Mouse (Mus musculus) intestine, embryonic 16.5 days (tissue): ENCODE results near the gene Muc4. TPM values are rescaled to one million over a fixed set of nuclear protein-coding genes. Genes with fewer than 3 reads are reported as not detected.
A peak's percentile ranks its signal among the peaks of the same experiment; 100 is the strongest.

ENCODE experiments used
- ATAC-seq: fragments of 200-750 bp; cut with Nextera tagmentation; 2 replicates; pipeline ENCODE4 v1.8.0; 2017; ENCODE audit warnings: moderate TSS enrichment, moderate library complexity
- H3K27ac ChIP-seq: fragments of 300-500 bp; sonication (generic); 2 replicates; pipeline ENCODE4 v1.5.1; 2014; ENCODE audit warnings: mild to moderate bottlenecking, low read length
- H3K27me3 ChIP-seq: fragments of 300-500 bp; sonication (generic); replicated peaks from 2 replicates; pipeline ENCODE4 v1.6.1; 2014; ENCODE audit warnings: low read length, control low read depth, mixed read lengths; ENCODE audit not compliant: control insufficient read depth, insufficient read depth
- H3K36me3 ChIP-seq: fragments of 300-500 bp; sonication (generic); 2 replicates; pipeline ENCODE4 v1.6.1; 2014; ENCODE audit warnings: low read length, control low read depth; ENCODE audit not compliant: control insufficient read depth, insufficient read depth
- H3K4me1 ChIP-seq: fragments of 300-500 bp; sonication (generic); 2 replicates; pipeline ENCODE4 v1.6.1; 2014; ENCODE audit warnings: low read length, control low read depth, mixed read lengths; ENCODE audit not compliant: control insufficient read depth, insufficient read depth
- H3K4me2 ChIP-seq: fragments of 300-500 bp; sonication (generic); 2 replicates; pipeline ENCODE4 v1.6.1; 2014; ENCODE audit warnings: low read depth, low read length, control low read depth
- H3K4me3 ChIP-seq: fragments of 300-500 bp; sonication (generic); 2 replicates; pipeline ENCODE4 v1.5.1; 2014; ENCODE audit warnings: mild to moderate bottlenecking, low read length
- H3K9ac ChIP-seq: fragments of 300-500 bp; sonication (generic); 2 replicates; pipeline ENCODE4 v1.6.1; 2014; ENCODE audit warnings: low read depth, low read length
- H3K9me3 ChIP-seq: fragments of 300-500 bp; sonication (generic); 2 replicates; pipeline ENCODE4 v1.6.1; 2016; ENCODE audit warnings: low read length, control low read depth; ENCODE audit not compliant: control insufficient read depth
- WGBS: fragments of 180-500 bp; shearing (Covaris S2); extraction: QIAGEN DNeasy Blood & Tissue Kit; methylation state at CpG from one replicate; pipeline ENCODE4 v1.1.7; 2014; 5-methylcytosine and 5-hydroxymethylcytosine counted together
- polyA plus RNA-seq: library from polyadenylated mRNA; unstranded; fragments of >200 nt; fragmentation: Nextera tagmentation; extraction: Ambion mirVana; gene quantifications from 2 replicates; pipeline ENCODE4 v1.2.1, GENCODE M21; 2015

Gene Muc4
- polyA plus RNA-seq, 1 experiment from 2014 or later: 2.4 TPM

- H3K36me3 ChIP-seq: peaks cover 13% of the 10 kb centered on the region
- no peak overlapping the region for H3K27ac ChIP-seq
- no peak overlapping the region for H3K9ac ChIP-seq
- no peaks in the 10 kb centered on the region for H3K4me1 ChIP-seq
- no peak for ATAC-seq
- H3K4me3 ChIP-seq: no peak overlapping the region
- no peaks in the 10 kb centered on the region for H3K27me3 ChIP-seq
- H3K4me2 ChIP-seq: no peak overlapping the region
- WGBS: 72% methylated on average over 6 of the region's 6 CpGs
- H3K9me3 ChIP-seq: no peaks in the 10 kb centered on the region
Measured at GRCm38 (mm10) chr16:32822450-32822827, 86.8 kb downstream of the Muc4 start.

DNA sequence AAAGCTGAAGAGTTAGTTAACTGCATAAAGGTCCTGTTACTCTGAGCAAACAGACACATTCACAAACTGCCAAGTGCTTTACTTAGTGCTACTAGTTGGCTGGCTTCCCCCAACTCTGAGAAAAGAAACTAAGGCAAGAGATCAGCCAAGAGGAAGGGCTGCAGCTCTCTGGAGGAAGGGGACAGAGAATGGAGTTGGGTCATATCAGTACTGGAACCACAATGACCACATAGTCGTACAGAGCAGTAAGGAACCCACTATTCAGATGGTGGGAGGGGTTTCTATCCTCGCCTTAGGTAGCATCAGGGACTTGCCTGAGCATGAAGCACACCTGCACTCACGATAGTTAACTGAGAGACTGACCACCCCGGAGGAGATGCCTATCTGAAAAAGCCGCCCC is 87.2 kb downstream of the Muc4 start:
- no peak overlapping the region for H3K4me2 ChIP-seq
- H3K36me3 ChIP-seq: peaks cover 13% of the 10 kb centered on the region
- no peak for ATAC-seq
- no peak overlapping the region for H3K4me3 ChIP-seq
- no peaks in the 10 kb centered on the region for H3K4me1 ChIP-seq
- no peak overlapping the region for H3K9ac ChIP-seq
- no peak overlapping the region for H3K27ac ChIP-seq
- WGBS: 87% methylated on average over 5 of the region's 5 CpGs
- no peaks in the 10 kb centered on the region for H3K9me3 ChIP-seq
- no peaks in the 10 kb centered on the region for H3K27me3 ChIP-seq

GRCm38 (mm10) chr16:32823487-32823886 is 87.8 kb downstream of the Muc4 start:
- H3K27ac ChIP-seq: no peak overlapping the region
- 88% methylated on average over 8 of the region's 8 CpGs for WGBS
- peaks cover 13% of the 10 kb centered on the region for H3K36me3 ChIP-seq
- H3K4me1 ChIP-seq: no peaks in the 10 kb centered on the region
- no peak overlapping the region for H3K9ac ChIP-seq
- H3K4me2 ChIP-seq: no peak overlapping the region
- no peak for ATAC-seq
- no peak overlapping the region for H3K4me3 ChIP-seq
- H3K9me3 ChIP-seq: no peaks in the 10 kb centered on the region
- no peaks in the 10 kb centered on the region for H3K27me3 ChIP-seq

DNA sequence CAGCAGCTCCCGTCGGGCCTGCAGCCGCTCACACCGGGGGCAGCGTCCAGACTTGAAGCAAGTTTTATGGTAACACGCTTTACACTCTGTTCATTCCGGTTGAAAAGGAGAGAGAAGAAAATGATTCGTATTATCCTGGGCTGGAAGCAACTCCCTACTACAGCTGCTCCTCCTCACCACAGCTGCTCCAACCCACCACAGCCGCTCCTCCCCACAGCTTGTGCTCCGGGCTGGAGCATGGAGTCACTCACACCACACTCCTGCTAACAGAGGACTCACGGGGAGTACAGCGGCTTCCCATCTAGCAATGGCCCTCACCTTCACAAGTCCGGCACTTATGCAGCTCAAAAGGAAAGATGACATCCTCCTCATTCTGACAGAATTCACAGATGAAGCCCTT is 88.4 kb downstream of the Muc4 start:
- Histone ChIP-seq H3K4me2 (no peak overlapping the region), H3K4me3 (no peak overlapping the region), H3K4me1 (no peaks in the 10 kb centered on the region), H3K27me3 (no peaks in the 10 kb centered on the region), H3K9me3 (no peaks in the 10 kb centered on the region), H3K27ac (no peak overlapping the region), H3K9ac (no peak overlapping the region), H3K36me3 (peaks cover 13% of the 10 kb centered on the region)
- no peak for ATAC-seq
- 91% methylated on average over 13 of the region's 13 CpGs for WGBS

DNA sequence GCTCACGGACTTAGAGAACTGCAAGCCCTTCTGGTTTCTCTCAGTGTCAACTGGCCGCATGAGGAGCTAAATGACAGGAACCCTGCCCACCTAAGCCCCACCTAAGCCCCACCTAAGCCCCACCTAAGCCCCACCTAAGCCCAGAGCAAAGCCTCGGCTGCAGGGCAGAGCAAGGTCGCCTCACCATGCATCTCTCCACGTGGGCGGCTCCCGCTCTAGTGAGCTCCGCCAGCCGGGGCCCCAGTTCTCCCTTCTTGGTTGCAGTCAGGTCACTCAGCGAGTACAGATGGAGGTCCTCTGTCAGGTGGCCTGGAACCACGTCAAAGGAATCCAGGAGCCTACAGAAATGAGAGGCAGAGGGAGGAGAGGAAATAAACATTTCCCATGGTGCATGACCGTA is 89.7 kb downstream of the Muc4 start:
- Histone ChIP-seq H3K4me3 (no peak overlapping the region), H3K4me2 (no peak overlapping the region), H3K36me3 (peaks cover 13% of the 10 kb centered on the region), H3K4me1 (no peaks in the 10 kb centered on the region), H3K27ac (no peak overlapping the region), H3K27me3 (no peaks in the 10 kb centered on the region), H3K9me3 (no peaks in the 10 kb centered on the region), H3K9ac (no peak overlapping the region)
- WGBS: 63% methylated on average over 11 of the region's 12 CpGs
- peak; percentile 60 for ATAC-seq

- Histone ChIP-seq H3K27ac (no peak overlapping the region), H3K36me3 (peaks cover 13% of the 10 kb centered on the region), H3K9me3 (no peaks in the 10 kb centered on the region), H3K9ac (no peak overlapping the region), H3K4me3 (no peak overlapping the region), H3K27me3 (no peaks in the 10 kb centered on the region), H3K4me2 (no peak overlapping the region), H3K4me1 (no peaks in the 10 kb centered on the region)
- 96% methylated on average over 11 of the region's 11 CpGs for WGBS
- no peak for ATAC-seq
Measured at GRCm38 (mm10) chr16:32826521-32826920, 90.8 kb downstream of the Muc4 start.

GRCm38 (mm10) chr16:32829104-32829503 is 93.4 kb downstream of the Muc4 start:
- peaks cover 14% of the 10 kb centered on the region; the same call in 1 of the 2 replicates for H3K36me3 ChIP-seq
- ATAC-seq: no peak
- 86% methylated on average over 11 of the region's 11 CpGs for WGBS

DNA sequence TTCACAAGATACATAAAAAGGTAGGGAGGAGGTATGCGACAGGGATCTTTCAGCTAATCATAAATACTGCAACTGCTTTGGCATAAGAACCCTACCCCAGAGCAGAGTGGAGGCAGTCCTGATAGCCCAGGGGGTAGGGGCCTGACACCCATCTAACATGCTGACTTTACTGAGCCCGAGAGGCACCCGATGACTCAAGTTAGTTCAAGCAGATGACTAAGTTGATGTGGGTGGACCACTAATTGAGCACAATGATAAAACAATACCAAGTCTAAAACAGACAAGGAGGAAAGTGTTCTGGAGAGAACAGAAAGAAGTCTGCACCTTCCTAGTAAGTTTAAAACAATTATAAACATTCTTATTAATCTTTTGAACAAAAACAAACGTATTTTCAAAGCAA is 95.8 kb downstream of the Muc4 start:
- Histone ChIP-seq H3K4me1 (no peaks in the 10 kb centered on the region), H3K36me3 (peaks cover 8% of the 10 kb centered on the region), H3K27ac (no peak overlapping the region), H3K4me2 (no peak overlapping the region), H3K4me3 (no peak overlapping the region), H3K9ac (no peak overlapping the region), H3K9me3 (no peaks in the 10 kb centered on the region), H3K27me3 (no peaks in the 10 kb centered on the region)
- no peak for ATAC-seq
- WGBS: 81% methylated on average over 4 of the region's 4 CpGs

More at GRCm38 (mm10) chr16:32829104-32829503, 93.4 kb downstream of the Muc4 start:
- no peaks in the 10 kb centered on the region for H3K4me1 ChIP-seq
- H3K9ac ChIP-seq: no peak overlapping the region
- H3K27ac ChIP-seq: no peak overlapping the region
- H3K4me2 ChIP-seq: no peak overlapping the region
- H3K4me3 ChIP-seq: no peak overlapping the region
- H3K9me3 ChIP-seq: no peaks in the 10 kb centered on the region
- no peaks in the 10 kb centered on the region for H3K27me3 ChIP-seq

Other genes with a start within 250 kb of the Muc4 start
- gene Slc51a, start 248.0 kb upstream of the Muc4 start, polyA plus RNA-seq: 157 and 177 TPM in 2 replicates
- 2.1 and 3.0 TPM in 2 replicates for gene Zdhhc19, start 239.6 kb upstream of the Muc4 start, polyA plus RNA-seq
- gene Tfrc, start 127.0 kb upstream of the Muc4 start, polyA plus RNA-seq: 56.4 and 64.9 TPM in 2 replicates
- 7.5 and 7.7 TPM in 2 replicates for gene Tnk2, start 92.0 kb upstream of the Muc4 start, polyA plus RNA-seq
- 0.20 TPM in 1 of 2 replicates, not detected in the other for gene Muc20, start 61.5 kb downstream of the Muc4 start, polyA plus RNA-seq
- gene Smbd1, start 74.6 kb downstream of the Muc4 start, polyA plus RNA-seq: 0.95 and 2.1 TPM in 2 replicates
- gene Fyttd1, start 141.6 kb downstream of the Muc4 start, polyA plus RNA-seq: 61.9 and 72.3 TPM in 2 replicates
- gene Rubcn, start 141.9 kb downstream of the Muc4 start, polyA plus RNA-seq: 15.3 and 16.0 TPM in 2 replicates
- gene Lrch3, start 178.2 kb downstream of the Muc4 start, polyA plus RNA-seq: 10.0 and 11.5 TPM in 2 replicates